Mouse (Mus musculus) lung, embryonic 14.5 days (tissue): ENCODE data around the gene AC124502.3. TPM values are rescaled to one million over a fixed set of nuclear protein-coding genes. Genes with fewer than 3 reads are reported as not detected.

Experiments used
- ATAC-seq: fragments of 200-750 bp; cut with Nextera tagmentation; 2 replicates; pipeline ENCODE4 v1.8.0; 2017; ENCODE audit warnings: mild to moderate bottlenecking, moderate TSS enrichment, moderate library complexity; ENCODE audit not compliant: insufficient read depth
- DNase-seq: peaks from one replicate; pipeline ENCODE4 v3.0.0-alpha.2; 2015
- H3K27ac ChIP-seq: fragments of 300-500 bp; sonication (generic); 2 replicates; pipeline ENCODE4 v1.5.1; 2014; ENCODE audit warnings: low read depth, mild to moderate bottlenecking, moderate library complexity
- H3K27me3 ChIP-seq: fragments of 300-500 bp; sonication (generic); 2 replicates; pipeline ENCODE4 v1.6.1; 2014; ENCODE audit warnings: low read length, control low read depth; ENCODE audit not compliant: insufficient read depth
- H3K36me3 ChIP-seq: fragments of 300-500 bp; sonication (generic); 2 replicates; pipeline ENCODE4 v1.6.1; 2014; ENCODE audit warnings: control low read depth; ENCODE audit not compliant: insufficient read depth
- H3K4me1 ChIP-seq: fragments of 300-500 bp; sonication (generic); 2 replicates; pipeline ENCODE4 v1.6.1; 2014; ENCODE audit warnings: antibody characterized with exemption, control low read depth; ENCODE audit not compliant: insufficient read depth
- H3K4me2 ChIP-seq: fragments of 300-500 bp; sonication (generic); 2 replicates; pipeline ENCODE4 v1.6.1; 2014; ENCODE audit warnings: mild to moderate bottlenecking
- H3K4me3 ChIP-seq: fragments of 300-500 bp; sonication (generic); 2 replicates; pipeline ENCODE4 v1.5.1; 2014; ENCODE audit warnings: low read depth, low read length
- H3K9ac ChIP-seq: fragments of 300-500 bp; sonication (generic); 2 replicates; pipeline ENCODE4 v1.6.1; 2014
- H3K9me3 ChIP-seq: fragments of 300-500 bp; sonication (generic); 2 replicates; pipeline ENCODE4 v1.6.1; 2016; ENCODE audit warnings: low read depth, low read length, control low read depth
- CTCF ChIP-seq: IDR thresholded peaks from 2 replicates; pipeline ENCODE4 v1.5.1; 2016; ENCODE audit warnings: antibody characterized with exemption, low read depth
- WGBS: fragments of 180-500 bp; shearing (Covaris S2); extraction: QIAGEN DNeasy Blood & Tissue Kit; methylation state at CpG from one replicate; pipeline ENCODE4 v1.1.7; 2014; 5-methylcytosine and 5-hydroxymethylcytosine counted together
- polyA plus RNA-seq: library from polyadenylated mRNA; unstranded; fragments of >200 nt; fragmentation: Nextera tagmentation; extraction: Ambion mirVana; gene quantifications from 2 replicates; pipeline ENCODE4 v1.2.1, GENCODE M21; 2014

Gene AC124502.3
- polyA plus RNA-seq, 1 experiment from 2014 or later = 1.8 TPM

DNA sequence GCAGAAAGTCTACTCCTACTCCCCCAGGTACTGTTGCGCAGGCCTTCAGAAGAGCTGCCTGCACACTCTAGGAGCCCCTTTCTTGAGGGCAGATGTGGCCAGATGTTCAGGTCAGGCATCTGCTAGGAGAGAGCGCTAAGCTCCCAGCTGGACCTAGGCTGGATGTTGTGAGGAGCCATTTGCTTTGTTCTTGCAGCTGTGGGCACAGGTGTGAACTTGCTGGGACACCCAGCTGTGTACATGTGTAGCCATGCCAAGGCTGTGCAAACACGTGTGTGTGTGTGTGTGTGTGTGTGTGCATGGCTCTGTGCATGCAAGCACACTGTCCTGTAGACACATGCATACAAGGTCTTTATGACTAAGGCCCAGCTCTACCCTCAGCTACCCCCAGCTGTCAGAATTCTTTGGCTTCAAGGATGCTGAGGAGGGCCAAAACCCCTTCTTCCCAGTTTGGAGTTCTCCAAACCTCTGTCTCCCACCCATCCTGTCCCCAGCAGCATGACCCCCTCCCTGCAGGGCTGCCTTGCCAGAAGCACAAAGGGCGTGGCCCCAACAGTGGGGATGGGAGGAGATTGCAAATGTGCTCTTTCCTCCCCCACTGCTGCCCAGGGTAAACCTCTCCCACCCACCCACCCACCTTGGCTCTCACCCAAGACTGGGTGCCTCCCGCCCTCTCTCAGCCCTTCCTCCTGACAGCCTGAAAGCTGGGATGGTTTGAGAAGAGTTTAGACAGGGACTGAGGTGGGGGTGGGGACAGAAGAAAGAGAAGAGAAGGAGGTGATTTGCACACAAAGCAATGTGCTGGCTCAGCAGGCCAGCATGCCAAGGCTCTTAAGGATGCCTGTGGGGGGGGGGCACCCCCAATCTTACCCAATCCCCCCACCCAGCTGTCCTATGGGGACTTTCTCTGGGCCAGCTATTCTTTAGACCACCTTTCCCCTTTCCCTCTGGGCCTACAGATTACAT lies 22.0 kb downstream of the AC124502.3 start:
- Histone ChIP-seq H3K4me2 (peak overlapping the region; percentile 25; the same call in 1 of the 2 replicates), H3K4me3 (no peak overlapping the region), H3K9me3 (no peaks in the 10 kb centered on the region), H3K36me3 (no peaks in the 10 kb centered on the region), H3K27me3 (no peaks in the 10 kb centered on the region), H3K4me1 (peaks cover 49% of the 10 kb centered on the region), H3K9ac (no peak overlapping the region), H3K27ac (peak overlapping the region; percentile 90)
- ATAC-seq = peak; percentile 48
- peak; percentile 84 for DNase-seq
- no peak for TF ChIP-seq CTCF
- 22% methylated on average over 5 of the region's 5 CpGs for WGBS

GRCm38 (mm10) chr19:5062041-5062440 lies 23.4 kb downstream of the AC124502.3 start:
- Histone ChIP-seq H3K27me3 (peaks cover 3% of the 10 kb centered on the region; the same call in 1 of the 2 replicates), H3K4me3 (no peak overlapping the region), H3K9me3 (no peaks in the 10 kb centered on the region), H3K27ac (no peak overlapping the region), H3K4me2 (no peak overlapping the region), H3K36me3 (no peaks in the 10 kb centered on the region), H3K4me1 (peaks cover 50% of the 10 kb centered on the region), H3K9ac (no peak overlapping the region)
- ATAC-seq (no peak), DNase-seq (no peak)
- WGBS = 75% methylated on average over 5 of the region's 5 CpGs
- TF ChIP-seq CTCF = no peak

DNA sequence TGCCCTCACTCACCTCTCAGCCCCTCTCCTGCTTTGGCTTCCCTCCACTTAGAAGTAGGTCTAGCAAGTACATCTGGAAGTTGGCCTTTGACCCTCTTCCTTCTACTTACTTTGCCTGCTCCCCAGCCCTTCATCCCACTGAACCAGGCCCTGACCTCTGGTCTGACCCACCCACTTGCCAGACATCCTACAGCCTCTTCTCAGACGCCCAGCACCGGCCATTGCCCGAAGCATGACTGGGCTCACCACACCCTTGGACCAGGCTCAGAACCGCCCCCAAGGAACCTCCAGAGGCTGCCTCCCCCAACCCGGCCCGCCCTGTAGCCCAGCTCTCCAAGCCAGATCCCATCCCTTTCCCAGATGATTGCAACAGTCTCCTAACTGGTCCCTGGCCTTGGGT lies 23.8 kb downstream of the AC124502.3 start:
- no peak overlapping the region for H3K9ac ChIP-seq
- WGBS = 68% methylated on average over 6 of the region's 6 CpGs
- H3K27me3 ChIP-seq = peaks cover 7% of the 10 kb centered on the region; the same call in 1 of the 2 replicates
- no peaks in the 10 kb centered on the region for H3K9me3 ChIP-seq
- no peak for ATAC-seq
- no peak for DNase-seq
- TF ChIP-seq CTCF = no peak
- H3K4me3 ChIP-seq = no peak overlapping the region
- no peaks in the 10 kb centered on the region for H3K36me3 ChIP-seq
- H3K4me1 ChIP-seq = peaks cover 53% of the 10 kb centered on the region
- no peak overlapping the region for H3K27ac ChIP-seq
- H3K4me2 ChIP-seq = no peak overlapping the region

DNA sequence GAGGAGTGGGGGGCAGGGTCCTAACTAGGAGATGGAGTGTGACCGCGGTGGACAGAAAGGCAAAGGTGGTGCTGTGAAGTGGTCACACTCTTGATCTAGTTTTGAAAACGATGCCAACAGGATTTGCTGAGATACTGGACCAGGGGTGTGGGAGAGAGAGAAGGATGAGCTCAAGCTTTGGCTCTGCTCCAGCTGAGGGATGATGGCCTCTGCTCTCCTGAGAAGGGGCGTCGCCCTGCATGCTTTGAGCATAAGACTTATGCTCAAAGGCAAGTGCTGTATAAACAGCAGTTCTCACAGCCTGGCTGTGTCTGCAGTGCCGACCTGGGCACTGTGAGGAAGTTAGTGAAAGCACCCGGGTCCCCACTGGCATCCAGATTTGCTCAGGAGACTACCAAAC lies 26.4 kb downstream of the AC124502.3 start:
- Histone ChIP-seq H3K4me3 (no peak overlapping the region), H3K27me3 (peaks cover 24% of the 10 kb centered on the region; the same call in 1 of the 2 replicates), H3K27ac (peak overlapping the region; percentile 2; the same call in 1 of the 2 replicates), H3K4me1 (peaks cover 36% of the 10 kb centered on the region), H3K36me3 (no peaks in the 10 kb centered on the region), H3K9ac (no peak overlapping the region), H3K9me3 (no peaks in the 10 kb centered on the region), H3K4me2 (0 out of 2 replicates have a peak overlapping the region, but pooled peaks have one; percentile 10)
- TF ChIP-seq CTCF = no peak
- DNase-seq = peak; percentile 69
- WGBS = 27% methylated on average over 7 of the region's 7 CpGs
- ATAC-seq = no peak

GRCm38 (mm10) chr19:5067040-5067799 lies 28.5 kb downstream of the AC124502.3 start:
- Histone ChIP-seq H3K4me1 (peaks cover 27% of the 10 kb centered on the region), H3K4me2 (peak overlapping the region; percentile 77), H3K27me3 (peaks cover 32% of the 10 kb centered on the region; the same call in 1 of the 2 replicates), H3K9ac (peak overlapping the region; percentile 76), H3K9me3 (no peaks in the 10 kb centered on the region), H3K36me3 (no peaks in the 10 kb centered on the region), H3K27ac (peak overlapping the region; percentile 95), H3K4me3 (peak overlapping the region; percentile 62)
- no peak for TF ChIP-seq CTCF
- ATAC-seq (peak; percentile 2), DNase-seq (peak; percentile 77)
- WGBS = 4% methylated on average over 15 of the region's 15 CpGs

DNA sequence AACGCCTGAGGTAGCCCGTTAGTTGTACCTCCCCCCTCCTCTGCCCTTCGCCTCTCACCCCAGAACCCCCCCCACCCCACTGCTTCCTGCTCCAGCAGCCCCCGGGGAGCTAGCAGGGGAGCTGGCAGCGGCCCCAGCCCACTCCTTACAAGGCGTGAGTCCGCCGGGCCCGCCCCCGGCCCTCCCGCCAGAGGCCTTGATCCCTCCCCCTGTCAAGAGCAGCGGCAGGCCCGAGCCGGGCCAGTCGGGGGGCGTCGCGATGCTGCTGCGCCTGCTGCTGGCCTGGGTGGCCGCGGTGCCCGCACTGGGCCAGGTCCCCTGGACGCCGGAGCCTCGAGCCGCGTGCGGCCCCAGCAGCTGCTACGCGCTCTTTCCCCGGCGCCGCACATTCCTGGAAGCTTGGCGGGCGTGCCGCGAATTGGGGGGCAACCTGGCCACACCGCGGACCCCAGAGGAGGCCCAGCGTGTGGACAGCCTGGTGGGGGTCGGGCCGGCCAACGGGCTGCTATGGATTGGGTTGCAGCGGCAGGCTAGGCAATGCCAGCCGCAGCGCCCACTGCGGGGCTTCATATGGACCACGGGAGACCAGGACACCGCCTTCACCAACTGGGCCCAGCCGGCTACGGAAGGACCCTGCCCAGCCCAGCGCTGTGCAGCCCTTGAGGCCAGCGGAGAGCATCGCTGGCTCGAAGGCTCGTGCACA lies 29.3 kb downstream of the AC124502.3 start, which contains the start of gene Cd248:
Cd248 (plus strand) TSS at position 212 of the 703 bp plus-strand sequence.
- Histone ChIP-seq H3K9ac (peak within 1 kb of the TSS; percentile 76), H3K27me3 (peaks cover 32% of the 10 kb centered on the region; the same call in 1 of the 2 replicates), H3K4me3 (peak within 1 kb of the TSS; percentile 62), H3K9me3 (no peaks in the 10 kb centered on the region), H3K4me2 (peak within 1 kb of the TSS; percentile 77), H3K4me1 (peaks cover 27% of the 10 kb centered on the region), H3K36me3 (no peaks in the 10 kb centered on the region), H3K27ac (peak within 1 kb of the TSS; percentile 95)
- peak; percentile 92 for DNase-seq
- TF ChIP-seq CTCF = no peak
- 1% methylated on average over 56 of the region's 56 CpGs for WGBS
- ATAC-seq = peak; percentile 74
